Mouse (Mus musculus): ENCODE results near the gene Dhx15.

DNA sequence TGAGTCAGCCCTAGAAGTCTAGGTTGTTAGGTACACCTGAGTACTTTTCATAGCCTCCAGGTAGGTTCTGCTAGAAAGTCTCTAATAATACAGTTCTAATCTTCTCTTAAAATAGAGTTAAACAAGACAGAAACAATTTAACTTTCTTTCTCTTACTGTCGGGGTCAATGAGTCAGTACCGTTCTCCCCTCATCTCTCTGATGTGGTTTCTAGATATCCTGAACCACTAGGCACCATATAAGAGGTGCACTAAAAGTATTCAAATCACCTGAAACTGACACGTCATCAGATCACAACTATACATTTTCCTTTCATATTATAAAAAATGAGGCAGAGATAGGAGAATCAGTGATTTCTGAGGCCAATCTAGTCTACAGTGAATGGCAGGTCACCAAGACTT lies 41.2 kb downstream of the Dhx15 start:
- TF ChIP-seq POLR2A (IDR thresholded peaks at IDR 0.05; ENCODE audit: extremely low read depth, insufficient read depth, low read length): no peak
- TF ChIP-seq CTCF (IDR thresholded peaks at IDR 0.05; ENCODE audit: extremely low read depth, insufficient read depth, low read length): no peak
